Mouse (Mus musculus) cerebellum, adult 18-20 months (tissue): ENCODE data around the gene Ganab.

Experiments
- DNase-seq, 2 experiments: peaks; one replicate each; pipeline ENCODE4 v3.0.0; 2021

The Ganab gene

DNA sequence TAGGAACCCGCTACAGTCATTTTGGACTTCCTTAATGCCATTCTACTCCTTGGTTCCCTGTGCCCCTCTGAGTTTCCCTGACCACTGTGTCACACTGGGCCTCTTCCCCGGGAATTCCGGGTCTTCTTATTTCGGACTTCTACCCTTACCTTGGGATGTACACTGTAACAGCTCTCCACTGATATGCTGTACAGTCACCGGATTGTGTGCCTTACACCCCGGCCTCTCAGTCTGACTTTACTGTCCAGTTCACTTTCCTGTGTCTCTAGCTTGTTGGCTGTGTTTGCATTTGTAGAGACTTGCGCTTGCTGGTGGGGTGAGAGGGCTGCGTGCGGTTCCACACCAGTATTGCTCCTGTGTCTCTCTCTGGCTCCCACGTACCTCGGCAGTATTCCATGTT is 32.2 kb downstream of the Ganab start:
- no peak for DNase-seq

DNA sequence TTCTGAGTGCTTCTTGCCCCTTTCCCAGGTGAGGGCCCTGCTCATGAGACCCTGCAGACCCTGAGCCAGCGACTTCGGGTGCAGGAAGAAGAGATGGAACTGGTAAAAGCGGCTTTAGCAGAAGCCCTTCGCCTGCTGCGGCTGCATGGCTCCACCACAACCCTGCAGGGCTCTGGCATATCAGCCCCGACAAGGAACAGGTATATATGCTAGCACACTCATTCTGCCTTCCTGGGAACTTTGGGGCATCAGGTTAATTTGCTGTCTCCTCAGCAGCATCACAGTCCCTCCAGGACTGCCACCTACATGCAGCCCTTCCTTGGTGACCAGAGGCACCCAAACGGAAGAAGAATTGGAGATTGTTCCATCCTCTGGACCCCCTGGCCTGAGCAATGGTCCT is 32.9 kb downstream of the Ganab start:
- no peak for DNase-seq

DNA sequence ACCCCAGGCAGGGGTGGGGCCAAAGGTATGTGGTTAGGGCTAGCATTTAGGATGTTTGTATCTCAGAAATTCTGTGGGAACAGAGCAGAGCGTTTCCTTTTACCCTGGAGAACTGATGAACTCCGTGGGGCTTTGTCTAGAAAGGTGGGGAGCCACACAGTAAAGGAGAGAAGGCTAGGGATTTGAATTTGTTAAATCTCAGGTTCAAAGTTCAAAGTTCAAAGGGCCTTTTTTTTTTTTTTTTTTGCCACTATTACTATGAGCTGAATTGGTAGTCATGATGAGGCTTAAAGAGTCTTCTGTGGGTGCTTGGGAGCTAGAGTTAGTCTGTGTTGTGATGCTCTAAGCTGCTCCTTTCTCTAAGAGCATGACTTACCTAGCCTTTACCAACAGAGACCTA is 38.9 kb downstream of the Ganab start:
- DNase-seq, result no peak

DNA sequence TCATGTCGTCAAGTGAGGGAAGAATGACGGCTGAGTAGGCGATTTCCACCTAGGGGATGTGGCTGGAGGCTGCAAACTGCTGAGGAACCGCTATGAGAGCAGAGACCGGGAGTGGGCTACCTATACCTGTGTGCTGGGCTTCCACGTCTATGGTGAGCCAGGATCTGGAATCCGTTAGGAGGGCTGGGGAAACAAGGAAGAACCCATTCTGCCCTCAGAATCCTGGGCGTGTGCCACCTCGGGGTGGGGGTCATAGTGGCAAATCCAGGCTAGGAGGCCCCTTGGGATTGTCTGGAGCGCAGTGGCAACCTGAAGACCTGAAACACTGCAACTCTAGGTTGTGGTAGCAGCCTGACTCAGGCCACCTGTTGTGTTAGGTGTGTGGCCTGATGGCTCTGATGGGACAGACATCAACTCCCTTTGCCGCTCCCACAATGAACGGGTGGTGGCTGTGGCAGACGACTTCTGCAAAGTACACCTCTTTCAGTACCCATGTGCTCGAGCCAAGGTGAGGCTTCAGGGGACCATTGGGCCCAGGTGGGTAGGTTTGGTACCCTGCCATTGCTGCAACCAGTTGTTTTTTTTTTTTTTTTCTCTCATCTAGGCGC is 42.8 kb downstream of the Ganab start:
- peak in 1 of 2 experiments; percentile 37 for DNase-seq

DNA sequence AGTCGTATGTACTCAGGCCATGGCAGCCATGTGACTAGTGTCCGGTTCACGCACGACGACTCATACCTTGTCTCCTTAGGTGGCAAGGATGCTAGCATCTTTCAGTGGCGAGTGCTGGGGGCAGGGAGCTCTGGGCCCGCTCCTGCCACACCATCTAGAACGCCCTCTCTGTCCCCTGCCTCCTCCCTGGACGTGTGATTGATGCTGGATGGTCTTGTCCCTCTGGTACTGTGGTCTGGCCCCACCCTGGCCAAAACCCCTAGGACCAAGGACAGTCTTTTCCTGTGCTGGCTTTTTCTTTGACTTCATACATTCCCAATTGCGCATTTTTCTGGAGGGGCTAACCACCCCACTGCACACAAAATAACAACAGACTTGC is 43.3 kb downstream of the Ganab start:
- DNase-seq, result peak in 1 of 2 experiments; percentile 36

- DNase-seq, result peak; percentile 97 to 98
Measured at GRCm38 (mm10) chr19:8941515-8942217, 43.8 kb downstream of the Ganab start, which contains the start of gene Mta2. Gene Mta2, plus strand, starts transcription at chr19:8941875.

- DNase-seq, result no peak
Measured at GRCm38 (mm10) chr19:8942276-8942964, 44.5 kb downstream of the Ganab start.

GRCm38 (mm10) chr19:8943047-8943446 is 45.2 kb downstream of the Ganab start:
- no peak for DNase-seq

GRCm38 (mm10) chr19:8944062-8944461 is 46.2 kb downstream of the Ganab start:
- DNase-seq, result no peak

GRCm38 (mm10) chr19:8944750-8945149 is 46.9 kb downstream of the Ganab start:
- no peak for DNase-seq

DNA sequence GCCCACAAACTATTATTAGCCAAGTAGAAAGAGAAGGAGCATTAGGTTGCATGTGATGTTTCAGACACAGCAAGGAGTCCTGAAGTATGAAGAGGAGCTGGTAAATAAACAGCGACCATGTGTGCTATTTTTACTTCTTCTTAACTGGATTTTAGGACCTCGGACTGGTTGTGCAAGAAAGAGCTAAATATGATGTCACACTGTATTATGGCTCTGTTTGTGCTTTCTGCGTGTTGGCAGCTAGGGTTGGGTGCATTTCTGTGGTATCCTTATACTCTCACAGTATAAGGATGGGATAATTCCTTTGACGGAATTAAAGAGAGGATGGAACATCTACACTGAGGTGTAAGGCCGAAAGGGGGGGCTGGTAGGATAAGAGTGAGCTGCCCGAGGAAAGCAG is 47.4 kb downstream of the Ganab start:
- DNase-seq, result no peak

- no peak for DNase-seq
Measured at GRCm38 (mm10) chr19:8946929-8947328, 49.1 kb downstream of the Ganab start.

DNA sequence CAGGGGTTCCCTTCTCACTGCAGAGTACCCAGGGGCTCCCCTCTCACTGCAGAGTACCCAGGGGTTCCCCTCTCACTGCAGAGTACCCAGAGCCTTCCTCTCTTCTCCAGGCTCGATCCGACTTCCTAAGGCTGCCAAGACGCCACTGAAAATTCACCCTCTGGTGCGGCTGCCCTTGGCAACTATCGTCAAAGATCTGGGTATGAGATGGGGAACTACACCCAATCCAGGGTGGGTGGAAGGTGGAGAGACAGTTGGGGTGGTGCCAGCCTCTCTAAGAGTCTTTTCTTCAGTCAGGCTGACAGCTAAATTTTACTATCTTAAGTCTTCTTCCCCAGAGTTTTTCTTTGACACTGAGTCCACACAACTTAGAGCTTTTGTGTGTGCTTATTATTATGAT is 52.3 kb downstream of the Ganab start:
- DNase-seq, result no peak

DNA sequence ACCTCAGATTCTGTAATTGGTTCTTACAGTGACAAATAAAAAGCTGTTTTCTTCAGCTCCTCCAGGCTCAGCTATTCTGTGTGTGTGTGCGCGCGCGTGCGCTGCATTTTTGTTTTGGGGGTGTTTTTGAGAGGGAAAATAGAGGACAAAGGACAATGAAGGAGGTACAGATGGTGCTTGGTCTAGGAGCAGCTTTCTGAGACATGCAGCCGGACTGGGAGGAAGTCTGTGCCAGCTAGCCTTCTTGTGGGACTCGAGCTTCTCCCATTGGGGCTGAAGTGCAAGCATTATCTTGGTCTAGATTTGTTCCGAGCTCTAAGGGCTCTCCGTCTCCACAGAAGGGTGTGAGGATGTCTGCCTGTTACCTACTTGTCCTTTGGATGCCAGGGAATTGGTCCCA is 54.4 kb downstream of the Ganab start:
- no peak for DNase-seq

DNA sequence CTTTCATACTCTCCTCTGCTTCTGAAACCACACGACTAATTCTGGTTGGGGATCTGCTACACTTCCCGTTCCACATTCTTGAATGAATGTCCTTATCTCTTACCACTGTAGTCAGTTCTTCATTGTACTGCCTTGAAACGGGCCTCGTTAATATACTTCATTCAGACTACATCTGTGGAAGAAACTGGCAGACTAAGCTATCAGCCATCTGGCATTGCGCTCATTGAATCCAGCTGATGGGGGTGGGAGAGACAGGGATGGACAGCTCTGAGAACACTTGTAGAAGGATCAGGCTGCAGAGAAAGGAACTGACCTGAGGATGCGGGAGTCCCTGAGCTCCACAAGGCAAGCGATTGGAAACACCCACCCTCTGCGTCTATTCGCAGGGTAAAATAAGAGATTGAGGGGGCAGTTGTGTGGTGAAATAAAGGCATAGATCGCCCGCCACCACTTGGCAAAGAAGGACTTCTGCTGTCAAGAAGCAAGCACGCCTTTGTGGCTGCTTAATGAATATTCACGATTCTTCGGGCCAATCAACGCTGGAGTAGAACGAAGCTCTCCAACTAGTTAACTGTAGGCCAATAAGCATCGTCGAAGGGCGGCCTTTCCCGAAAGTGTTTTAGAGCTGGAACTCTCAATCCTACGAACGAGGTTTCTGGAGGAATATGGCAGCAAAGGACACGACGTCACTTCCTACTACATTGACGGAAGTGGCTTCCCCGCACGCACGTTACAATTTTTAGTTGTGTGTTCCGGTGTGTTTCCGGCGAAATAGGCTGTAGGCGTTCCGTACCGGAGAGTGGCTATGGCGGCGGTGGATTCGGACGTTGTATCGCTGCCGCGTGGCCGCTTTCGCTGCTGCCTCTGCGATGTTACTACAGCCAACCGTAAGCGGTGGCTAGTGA is 55.5 kb downstream of the Ganab start, which contains the start of gene Tut1:
Gene Tut1, plus strand, starts transcription at position 713 of the 905 bp plus-strand sequence.
- peak; percentile 85 to 91 for DNase-seq

DNA sequence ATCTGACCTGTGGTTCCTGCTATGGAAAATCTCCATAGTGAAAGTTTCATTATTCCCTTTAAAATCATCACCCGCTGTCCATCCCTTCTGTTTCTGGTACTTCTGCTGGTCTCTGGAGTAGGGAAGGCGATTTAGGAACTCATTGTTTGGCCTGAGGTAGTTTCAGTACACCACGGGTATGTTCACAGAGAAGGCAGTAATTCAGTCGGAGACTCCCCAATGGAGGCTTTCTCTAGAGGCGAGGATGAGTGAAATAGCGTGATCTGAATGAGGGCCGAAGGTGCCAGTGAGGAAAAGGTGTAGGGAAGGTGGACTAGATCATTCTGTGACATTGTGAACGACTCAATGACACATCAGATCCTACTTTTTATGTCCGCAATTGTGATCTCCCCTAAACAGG is 56.3 kb downstream of the Ganab start:
- DNase-seq, result no peak

- DNase-seq, result no peak
Measured at GRCm38 (mm10) chr19:8962256-8962655, 64.4 kb downstream of the Ganab start.

GRCm38 (mm10) chr19:8965075-8965474 is 67.2 kb downstream of the Ganab start:
- DNase-seq, result no peak

DNA sequence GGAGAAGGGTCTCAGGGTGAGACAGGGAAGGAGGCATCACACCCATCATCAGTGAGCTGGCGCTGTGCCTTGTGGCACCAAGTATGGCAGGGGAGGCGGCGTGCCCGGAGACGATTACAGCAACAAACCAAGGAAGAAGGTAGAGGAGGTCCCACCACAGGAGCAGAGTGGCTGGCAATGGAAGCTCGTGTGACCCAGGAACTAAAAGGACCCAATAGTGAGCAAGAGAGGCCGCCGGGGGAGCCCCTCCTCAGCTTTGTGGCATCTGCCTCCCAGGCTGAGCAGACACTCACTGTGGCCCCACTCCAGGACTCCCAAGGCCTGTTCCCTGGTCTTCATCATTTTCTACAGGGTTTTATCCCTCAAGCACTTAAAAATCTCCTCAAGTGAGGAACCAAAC is 67.9 kb downstream of the Ganab start:
- peak in 1 of 2 experiments; percentile 44 for DNase-seq

DNA sequence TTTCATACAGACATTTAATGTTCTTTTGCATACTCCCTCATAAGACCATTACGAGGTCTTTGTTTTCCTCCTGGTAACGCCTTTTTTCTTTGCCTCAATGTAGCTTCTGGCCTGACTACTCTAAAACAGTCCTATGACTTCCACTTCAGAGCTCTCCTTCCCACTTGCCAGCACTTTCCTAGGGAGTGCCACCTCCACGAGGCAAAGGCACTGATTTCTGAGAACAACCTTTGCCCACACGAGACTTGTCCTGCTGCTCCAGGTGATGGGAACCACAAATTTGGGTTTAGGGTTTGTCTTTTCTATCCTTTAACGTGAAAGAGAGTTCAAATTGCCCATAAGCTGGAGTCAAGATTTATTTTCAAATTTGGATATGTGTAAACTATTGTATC is 68.3 kb downstream of the Ganab start:
- DNase-seq, result no peak
